Mouse (Mus musculus) myocyte (in vitro differentiated cells): ENCODE results near the gene Gcnt7.

Source experiments
- CEBPB ChIP-seq: IDR thresholded peaks from 2 replicates; pipeline ENCODE4 v1.6.1; 2011; ENCODE audit warnings: mild to moderate bottlenecking, moderate library complexity; ENCODE audit not compliant: poor library complexity, insufficient read depth, severe bottlenecking
- MAX ChIP-seq: IDR thresholded peaks from one replicate; pipeline ENCODE4 v1.6.1; 2011; ENCODE audit warnings: low read depth, mild to moderate bottlenecking, control low read depth
- POLR2A ChIP-seq: IDR thresholded peaks from one replicate; pipeline ENCODE4 v1.6.1; 2011; ENCODE audit warnings: low read depth, mild to moderate bottlenecking, control low read depth, moderate library complexity; ENCODE audit not compliant: insufficient read length
- SRF ChIP-seq: IDR thresholded peaks from one replicate; pipeline ENCODE4 v1.6.1; 2011; ENCODE audit warnings: low read depth; ENCODE audit not compliant: control insufficient read depth, insufficient read length
- TCF12 ChIP-seq: IDR thresholded peaks from one replicate; pipeline ENCODE4 v1.6.1; 2011; ENCODE audit warnings: mild to moderate bottlenecking, control low read depth; ENCODE audit not compliant: poor library complexity, insufficient read depth, severe bottlenecking
- TCF3 ChIP-seq: IDR thresholded peaks from one replicate; pipeline ENCODE4 v1.6.1; 2011; ENCODE audit warnings: low read depth, control low read depth; ENCODE audit not compliant: insufficient read length

DNA sequence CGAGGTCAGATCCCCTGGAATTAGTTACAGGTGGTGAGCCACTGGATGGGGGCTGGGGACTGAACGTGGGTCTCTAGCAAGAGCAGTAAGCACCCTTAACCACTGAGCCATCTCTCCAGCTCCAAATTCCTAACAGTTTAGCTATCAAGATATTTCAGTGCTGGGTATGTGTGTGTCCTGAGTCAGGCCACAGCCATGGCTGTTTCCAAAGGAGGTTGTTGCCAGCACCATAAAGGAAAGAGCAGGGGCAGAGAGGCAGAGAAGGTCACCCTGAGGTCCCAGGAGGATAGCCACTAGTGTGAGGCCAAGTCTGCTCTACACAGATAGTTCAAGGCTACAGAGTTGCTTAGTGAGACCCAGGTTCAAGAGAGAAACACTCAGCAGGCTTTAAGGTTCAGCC lies 2.3 kb upstream of the Gcnt7 start:
- TF ChIP-seq CEBPB, result no peak
- TF ChIP-seq POLR2A, result no peak
- no peak for TF ChIP-seq MAX
- no peak for TF ChIP-seq TCF12
- TF ChIP-seq SRF, result no peak
- TF ChIP-seq TCF3, result no peak
